Mouse (Mus musculus): ENCODE data around the gene Spib.

Gene Spib

GRCm38 (mm10) chr7:44531946-44532732 lies at the start of gene Spib:
Gene Spib, minus strand, starts transcription at chr7:44532071.
- no peak for DNase-seq

- no peak for DNase-seq
Observed at GRCm38 (mm10) chr7:44581637-44582036, 49.8 kb upstream of the Spib start.

GRCm38 (mm10) chr7:44576333-44576844 lies 44.5 kb upstream of the Spib start:
- no peak for DNase-seq

GRCm38 (mm10) chr7:44572956-44573484 lies 41.1 kb upstream of the Spib start:
- no peak for DNase-seq

- no peak for DNase-seq
Observed at GRCm38 (mm10) chr7:44572213-44572701, 40.4 kb upstream of the Spib start, which contains the start of gene Napsa. Gene Napsa, plus strand, starts transcription at chr7:44572380.

GRCm38 (mm10) chr7:44571811-44572210 lies 39.9 kb upstream of the Spib start:
- DNase-seq = no peak

GRCm38 (mm10) chr7:44570989-44571388 lies 39.1 kb upstream of the Spib start:
- no peak for DNase-seq

- DNase-seq = no peak
Observed at GRCm38 (mm10) chr7:44568803-44569202, 36.9 kb upstream of the Spib start.

GRCm38 (mm10) chr7:44565414-44565813 lies 33.5 kb upstream of the Spib start:
- no peak for DNase-seq

GRCm38 (mm10) chr7:44564486-44564885 lies 32.6 kb upstream of the Spib start:
- no peak for DNase-seq

GRCm38 (mm10) chr7:44563284-44563683 lies 31.4 kb upstream of the Spib start:
- DNase-seq = no peak

GRCm38 (mm10) chr7:44560435-44561400 lies 28.8 kb upstream of the Spib start:
- DNase-seq = peak; percentile 87 to 90

- DNase-seq = no peak
Observed at GRCm38 (mm10) chr7:44557629-44558028, 25.8 kb upstream of the Spib start.

GRCm38 (mm10) chr7:44553826-44554225 lies 22.0 kb upstream of the Spib start, which contains the start of gene Nr1h2:
Gene Nr1h2, minus strand, starts transcription at chr7:44553951.
- DNase-seq = peak; percentile 94

- peak in 1 of 2 experiments; percentile 61 for DNase-seq
Observed at GRCm38 (mm10) chr7:44553196-44553764, 21.4 kb upstream of the Spib start.

GRCm38 (mm10) chr7:44552141-44552908 lies 20.5 kb upstream of the Spib start:
- no peak for DNase-seq

GRCm38 (mm10) chr7:44551731-44552130 lies 19.9 kb upstream of the Spib start:
- DNase-seq = no peak

GRCm38 (mm10) chr7:44551301-44551700 lies 19.4 kb upstream of the Spib start:
- DNase-seq = no peak

- DNase-seq = no peak
Observed at GRCm38 (mm10) chr7:44550409-44550678, 18.5 kb upstream of the Spib start.

- no peak for DNase-seq
Observed at GRCm38 (mm10) chr7:44549621-44550408, 17.9 kb upstream of the Spib start.

- peak; percentile 99 for DNase-seq
Observed at GRCm38 (mm10) chr7:44548497-44549087, 16.7 kb upstream of the Spib start, which contains the start of gene Pold1. Gene Pold1, minus strand, starts transcription at chr7:44548849.

Measured in cerebellum, postnatal 36 days (tissue).